Mouse (Mus musculus) liver, adult 2 months (tissue): ENCODE data around the gene Lsm7. TPM values are rescaled to one million over a fixed set of nuclear protein-coding genes. Genes with fewer than 3 reads are reported as not detected.

Experiments used
- DNase-seq: peaks from one replicate; pipeline ENCODE4 v3.0.0-alpha.2; 2011; ENCODE audit warnings: low read depth, low spot score; ENCODE audit errors: extremely low read depth
- H3K27ac ChIP-seq: fragments of 200-500 bp; replicated peaks from 2 replicates; pipeline ENCODE4 v1.5.1; 2012; ENCODE audit warnings: low read depth, mild to moderate bottlenecking, control low read depth, inconsistent platforms, low read length; ENCODE audit not compliant: insufficient read depth
- H3K27me3 ChIP-seq: fragments of 200-500 bp; 2 replicates; pipeline ENCODE4 v1.6.1; 2012; ENCODE audit warnings: mild to moderate bottlenecking, moderate library complexity, low read length, inconsistent platforms; ENCODE audit not compliant: control insufficient read depth, insufficient read depth
- H3K36me3 ChIP-seq: fragments of 200-500 bp; 2 replicates; pipeline ENCODE4 v1.6.1; 2012; ENCODE audit warnings: low read length, inconsistent platforms; ENCODE audit not compliant: control insufficient read depth, insufficient read depth
- H3K4me1 ChIP-seq: fragments of 200-500 bp; 2 replicates; pipeline ENCODE4 v1.6.1; 2011; ENCODE audit warnings: low read length; ENCODE audit not compliant: control insufficient read depth, insufficient read depth
- H3K4me3 ChIP-seq: fragments of 200-500 bp; 2 replicates; pipeline ENCODE4 v1.5.1; 2011; ENCODE audit warnings: low read depth, mild to moderate bottlenecking, control low read depth, low read length, moderate library complexity; ENCODE audit not compliant: insufficient read depth
- H3K79me2 ChIP-seq: fragments of 200-500 bp; 2 replicates; pipeline ENCODE4 v1.6.1; 2012; ENCODE audit warnings: inconsistent platforms, mild to moderate bottlenecking, low read length, moderate library complexity; ENCODE audit not compliant: control insufficient read depth, insufficient read depth
- H3K9ac ChIP-seq: fragments of 200-500 bp; 2 replicates; pipeline ENCODE4 v1.6.1; 2012; ENCODE audit warnings: low read depth, mild to moderate bottlenecking, control low read depth, inconsistent platforms, low read length
- CTCF ChIP-seq: fragments of 200-500 bp; IDR thresholded peaks from 2 replicates; pipeline ENCODE4 v1.5.1; 2011; ENCODE audit warnings: low read depth, low read length, control low read depth
- POLR2A ChIP-seq: fragments of 200-500 bp; IDR thresholded peaks from 2 replicates; pipeline ENCODE4 v1.6.1; 2011; ENCODE audit warnings: low read length, control low read depth; ENCODE audit not compliant: insufficient read depth; ENCODE audit errors: extremely low read depth
- WGBS: fragments of 180-500 bp; shearing (Covaris S2); methylation state at CpG from one replicate; pipeline ENCODE4 v1.1.7; 2018; 5-methylcytosine and 5-hydroxymethylcytosine counted together
- polyA plus RNA-seq: library from polyadenylated mRNA; depleted of rRNA; stranded (reverse); fragments of >200 nt; gene quantifications from 2 replicates; pipeline ENCODE4 v1.2.3, GENCODE M21; 2012; rRNA removed
- total RNA-seq: library from RNA; depleted of rRNA; stranded (reverse); fragments of >200 nt; gene quantifications from 2 replicates; pipeline ENCODE4 v1.2.3, GENCODE M21; 2014; rRNA removed

Gene Lsm7
- total and polyA plus RNA-seq, 2 experiments = 61.3 to 75.1 TPM

GRCm38 (mm10) chr10:80805322-80805721 lies 49.7 kb downstream of the Lsm7 start:
- no peaks in the 10 kb centered on the region; the same call in 1 of the 2 replicates for H3K27me3 ChIP-seq
- H3K9ac ChIP-seq = no peak overlapping the region
- 95% methylated on average over 5 of the region's 5 CpGs for WGBS
- no peak overlapping the region for H3K27ac ChIP-seq
- H3K4me3 ChIP-seq = no peak overlapping the region
- DNase-seq = no peak
- no peak for TF ChIP-seq POLR2A
- TF ChIP-seq CTCF = no peak
- H3K79me2 ChIP-seq = no peaks in the 10 kb centered on the region
- H3K36me3 ChIP-seq = peaks cover 2% of the 10 kb centered on the region; the same call in 1 of the 2 replicates
- peaks cover 5% of the 10 kb centered on the region for H3K4me1 ChIP-seq

GRCm38 (mm10) chr10:80804916-80805315 lies 50.1 kb downstream of the Lsm7 start, which contains the start of gene Amh:
TSS of gene Amh (plus strand) at chr10:80805243.
- Histone ChIP-seq H3K27ac (no peak within 1 kb of the TSS), H3K79me2 (peaks cover 4% of the 10 kb centered on the region; the same call in 1 of the 2 replicates), H3K36me3 (peaks cover 2% of the 10 kb centered on the region; the same call in 1 of the 2 replicates), H3K4me1 (peaks cover 5% of the 10 kb centered on the region), H3K9ac (no peak within 1 kb of the TSS), H3K4me3 (no peak within 1 kb of the TSS), H3K27me3 (no peaks in the 10 kb centered on the region; the same call in 1 of the 2 replicates)
- no peak for TF ChIP-seq POLR2A
- TF ChIP-seq CTCF = no peak
- WGBS = 86% methylated on average over 6 of the region's 6 CpGs
- no peak for DNase-seq

GRCm38 (mm10) chr10:80804340-80804739 lies 50.7 kb downstream of the Lsm7 start:
- Histone ChIP-seq H3K4me1 (peaks cover 8% of the 10 kb centered on the region), H3K9ac (no peak overlapping the region), H3K4me3 (no peak overlapping the region), H3K27ac (no peak overlapping the region), H3K27me3 (no peaks in the 10 kb centered on the region; the same call in 1 of the 2 replicates), H3K36me3 (peaks cover 2% of the 10 kb centered on the region; the same call in 1 of the 2 replicates), H3K79me2 (peaks cover 5% of the 10 kb centered on the region; the same call in 1 of the 2 replicates)
- WGBS = 86% methylated on average over 2 of the region's 2 CpGs
- DNase-seq = no peak
- TF ChIP-seq CTCF (no peak), POLR2A (no peak)

- no peak overlapping the region for H3K4me3 ChIP-seq
- no peak for TF ChIP-seq CTCF
- H3K4me1 ChIP-seq = peaks cover 10% of the 10 kb centered on the region
- no peak for DNase-seq
- H3K27me3 ChIP-seq = no peaks in the 10 kb centered on the region
- WGBS = 83% methylated on average over 3 of the region's 3 CpGs
- peaks cover 2% of the 10 kb centered on the region; the same call in 1 of the 2 replicates for H3K36me3 ChIP-seq
- H3K9ac ChIP-seq = no peak overlapping the region
- H3K79me2 ChIP-seq = peaks cover 11% of the 10 kb centered on the region; the same call in 1 of the 2 replicates
- H3K27ac ChIP-seq = no peak overlapping the region
Observed at GRCm38 (mm10) chr10:80802996-80803395, 52.0 kb downstream of the Lsm7 start.

Other genes starting within 250 kb of the Lsm7 start
- 0.28 and 0.34 TPM in 2 replicates for gene Gm49322, start 249.2 kb downstream of the Lsm7 start, total RNA-seq
- 0.54 and 0.70 TPM in 2 replicates for gene Gm49322, start 249.2 kb downstream of the Lsm7 start, polyA plus RNA-seq
- 54.4 and 56.1 TPM in 2 replicates for gene Csnk1g2, start 232.4 kb downstream of the Lsm7 start, total RNA-seq
- 110 and 123 TPM in 2 replicates for gene Csnk1g2, start 232.4 kb downstream of the Lsm7 start, polyA plus RNA-seq
- 16.2 and 19.7 TPM in 2 replicates for gene Btbd2, start 198.1 kb downstream of the Lsm7 start, total RNA-seq
- 36.1 and 36.8 TPM in 2 replicates for gene Btbd2, start 198.1 kb downstream of the Lsm7 start, polyA plus RNA-seq
- 88.6 and 119 TPM in 2 replicates for gene Mknk2, start 177.1 kb downstream of the Lsm7 start, total RNA-seq
- 87.0 and 116 TPM in 2 replicates for gene Mknk2, start 177.1 kb downstream of the Lsm7 start, polyA plus RNA-seq
- gene Mob3a, start 153.2 kb downstream of the Lsm7 start, total RNA-seq = 3.5 and 5.2 TPM in 2 replicates
- 6.1 TPM in 2 replicates for gene Mob3a, start 153.2 kb downstream of the Lsm7 start, polyA plus RNA-seq
- 17.2 and 18.3 TPM in 2 replicates for gene Izumo4, start 153.0 kb downstream of the Lsm7 start, total RNA-seq
- gene Izumo4, start 153.0 kb downstream of the Lsm7 start, polyA plus RNA-seq = 42.5 and 49.7 TPM in 2 replicates
- 22.3 and 35.2 TPM in 2 replicates for gene Ap3d1, start 112.9 kb downstream of the Lsm7 start, total RNA-seq
- gene Ap3d1, start 112.9 kb downstream of the Lsm7 start, polyA plus RNA-seq = 38.1 and 49.2 TPM in 2 replicates
- gene Dot1l, start 100.0 kb downstream of the Lsm7 start, total RNA-seq = 2.4 and 3.6 TPM in 2 replicates
- 13.0 and 14.8 TPM in 2 replicates for gene Dot1l, start 100.0 kb downstream of the Lsm7 start, polyA plus RNA-seq
- gene Sf3a2, start 57.0 kb downstream of the Lsm7 start, total RNA-seq = 6.7 and 8.6 TPM in 2 replicates
- 12.7 and 17.8 TPM in 2 replicates for gene Sf3a2, start 57.0 kb downstream of the Lsm7 start, polyA plus RNA-seq
- 16.0 and 17.4 TPM in 2 replicates for gene Plekhj1, start 56.6 kb downstream of the Lsm7 start, total RNA-seq
- gene Plekhj1, start 56.6 kb downstream of the Lsm7 start, polyA plus RNA-seq = 29.4 and 42.2 TPM in 2 replicates
- gene Amh, start 50.0 kb downstream of the Lsm7 start, total RNA-seq = 0.13 and 0.18 TPM in 2 replicates
- gene Amh, start 50.0 kb downstream of the Lsm7 start, polyA plus RNA-seq = 0.09 and 0.21 TPM in 2 replicates
- not detected in 2 replicates for gene Jsrp1, start 41.7 kb downstream of the Lsm7 start, total RNA-seq
- not detected in 2 replicates for gene Jsrp1, start 41.7 kb downstream of the Lsm7 start, polyA plus RNA-seq
- 527 and 614 TPM in 2 replicates for gene Oaz1, start 28.6 kb downstream of the Lsm7 start, total RNA-seq
- 1,187 and 1,294 TPM in 2 replicates for gene Oaz1, start 28.6 kb downstream of the Lsm7 start, polyA plus RNA-seq
- gene Lingo3, start 11.2 kb downstream of the Lsm7 start, total RNA-seq = not detected in 2 replicates
- gene Lingo3, start 11.2 kb downstream of the Lsm7 start, polyA plus RNA-seq = 0.05 TPM in 1 of 2 replicates, not detected in the other
- 6.5 and 10.4 TPM in 2 replicates for gene Sppl2b, start 66 bp upstream of the Lsm7 start, total RNA-seq
- 40.1 and 40.5 TPM in 2 replicates for gene Sppl2b, start 66 bp upstream of the Lsm7 start, polyA plus RNA-seq
- under 0.01 and 0.09 TPM in 2 replicates for gene Tmprss9, start 16.6 kb upstream of the Lsm7 start, total RNA-seq
- gene Tmprss9, start 16.6 kb upstream of the Lsm7 start, polyA plus RNA-seq = 0.04 and 0.05 TPM in 2 replicates
- gene Timm13, start 45.8 kb upstream of the Lsm7 start, total RNA-seq = 79.9 and 87.7 TPM in 2 replicates
- gene Timm13, start 45.8 kb upstream of the Lsm7 start, polyA plus RNA-seq = 369 and 388 TPM in 2 replicates
- 3.2 and 3.3 TPM in 2 replicates for gene Lmnb2, start 63.0 kb upstream of the Lsm7 start, total RNA-seq
- gene Lmnb2, start 63.0 kb upstream of the Lsm7 start, polyA plus RNA-seq = 5.5 and 6.6 TPM in 2 replicates
- 2.1 and 8.3 TPM in 2 replicates for gene Gadd45b, start 74.9 kb upstream of the Lsm7 start, total RNA-seq
- 1.4 and 1.8 TPM in 2 replicates for gene Gadd45b, start 74.9 kb upstream of the Lsm7 start, polyA plus RNA-seq
- gene Gng7, start 159.7 kb upstream of the Lsm7 start, total RNA-seq = 0.09 and 0.13 TPM in 2 replicates
- gene Gng7, start 159.7 kb upstream of the Lsm7 start, polyA plus RNA-seq = 0.65 TPM in 2 replicates
- 0.07 TPM in 1 of 2 replicates, not detected in the other for gene Diras1, start 170.5 kb upstream of the Lsm7 start, total RNA-seq
- gene Diras1, start 170.5 kb upstream of the Lsm7 start, polyA plus RNA-seq = not detected in 2 replicates
- 6.1 and 6.9 TPM in 2 replicates for gene Slc39a3, start 182.2 kb upstream of the Lsm7 start, total RNA-seq
- gene Slc39a3, start 182.2 kb upstream of the Lsm7 start, polyA plus RNA-seq = 13.2 and 14.1 TPM in 2 replicates
- 43.9 and 53.8 TPM in 2 replicates for gene Sgta, start 205.0 kb upstream of the Lsm7 start, total RNA-seq
- gene Sgta, start 205.0 kb upstream of the Lsm7 start, polyA plus RNA-seq = 136 and 146 TPM in 2 replicates
- gene Thop1, start 214.8 kb upstream of the Lsm7 start, total RNA-seq = 7.4 and 9.3 TPM in 2 replicates
- gene Thop1, start 214.8 kb upstream of the Lsm7 start, polyA plus RNA-seq = 12.0 and 13.1 TPM in 2 replicates
- gene Creb3l3, start 243.7 kb upstream of the Lsm7 start, total RNA-seq = 190 and 205 TPM in 2 replicates
- 287 and 308 TPM in 2 replicates for gene Creb3l3, start 243.7 kb upstream of the Lsm7 start, polyA plus RNA-seq